Mouse (Mus musculus) erythroblast, embryonic 14.5 days (primary cell): ENCODE results near the gene Ino80. TPM values are rescaled to one million over a fixed set of nuclear protein-coding genes. Genes with fewer than 3 reads are reported as not detected.

ENCODE experiments used
- H3K27me3 ChIP-seq: 2 replicates; pipeline ENCODE4 v1.6.1; 2012; ENCODE audit warnings: inconsistent platforms; ENCODE audit not compliant: control insufficient read depth
- H3K36me3 ChIP-seq: 2 replicates; pipeline ENCODE4 v1.6.1; 2012; ENCODE audit warnings: mild to moderate bottlenecking, inconsistent platforms; ENCODE audit not compliant: control insufficient read depth
- H3K4me1 ChIP-seq: 2 replicates; pipeline ENCODE4 v1.6.1; 2012; ENCODE audit warnings: inconsistent platforms; ENCODE audit not compliant: control insufficient read depth
- H3K4me3 ChIP-seq: replicated peaks from 2 replicates; pipeline ENCODE3; 2012; ENCODE audit warnings: moderate library complexity, mild to moderate bottlenecking, inconsistent platforms
- H3K9me3 ChIP-seq: 2 replicates; pipeline ENCODE4 v1.6.1; 2012; ENCODE audit warnings: low read length, inconsistent platforms, mixed read lengths; ENCODE audit not compliant: control insufficient read depth
- GATA1 ChIP-seq: IDR thresholded peaks from 2 replicates; pipeline ENCODE4 v1.6.1; 2012; ENCODE audit warnings: low read length, inconsistent platforms, mixed read lengths
- TAL1 ChIP-seq: IDR thresholded peaks from 3 replicates; pipeline ENCODE4 v1.6.1; 2012; ENCODE audit warnings: low read length, inconsistent platforms, mixed read lengths
- polyA plus RNA-seq: library from polyadenylated mRNA; stranded (reverse); fragments of >175 nt; gene quantifications from 2 replicates; pipeline ENCODE4 v1.2.3, GENCODE M21; 2012

The Ino80 gene
- polyA plus RNA-seq, 1 experiment = 0.22 TPM

DNA sequence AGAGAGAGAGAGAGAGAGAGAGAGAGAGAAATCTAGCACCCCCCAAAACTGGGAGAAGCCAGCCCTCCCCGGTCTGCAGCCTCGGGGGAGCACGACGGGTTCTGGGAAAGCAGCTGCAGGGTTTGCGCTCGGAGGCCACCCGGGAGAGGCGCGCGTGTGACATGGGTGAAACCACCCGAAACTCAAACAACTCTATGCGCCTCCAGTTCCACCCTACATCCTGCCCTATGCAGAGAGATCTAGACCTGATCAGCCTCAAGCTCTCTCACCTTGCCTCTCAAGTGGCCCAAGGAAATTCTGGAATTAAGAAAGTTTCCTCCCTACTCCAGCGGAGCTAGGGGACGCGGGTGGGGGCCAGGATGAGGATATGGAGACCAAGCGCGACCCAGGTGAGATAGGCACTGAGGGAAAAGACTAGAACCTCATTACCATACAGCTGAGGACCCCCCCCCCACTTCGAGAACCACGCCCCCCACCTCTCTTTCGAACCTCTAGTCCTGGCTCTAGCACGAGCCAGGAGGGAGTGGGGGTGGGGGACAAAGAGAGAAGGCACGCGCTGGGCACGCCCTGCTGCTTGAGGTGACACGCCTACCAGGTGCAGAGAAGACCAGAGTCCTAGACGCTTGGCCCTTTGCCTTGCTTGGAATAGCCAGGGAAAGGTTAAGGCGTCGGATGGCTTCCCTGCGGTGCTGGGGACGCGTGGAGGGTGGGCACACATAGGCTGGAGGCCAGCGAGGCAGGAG is 152.7 kb downstream of the Ino80 start:
- no peak overlapping the region for H3K4me3 ChIP-seq
- H3K36me3 ChIP-seq = no peaks in the 10 kb centered on the region
- H3K4me1 ChIP-seq = peaks cover 52% of the 10 kb centered on the region
- TF ChIP-seq GATA1 (no peak), TAL1 (no peak)
- peaks cover 93% of the 10 kb centered on the region for H3K27me3 ChIP-seq
- H3K9me3 ChIP-seq = peaks cover 9% of the 10 kb centered on the region; the same call in 1 of the 2 replicates

GRCm38 (mm10) chr2:119323866-119324575 is 153.5 kb downstream of the Ino80 start:
- TF ChIP-seq GATA1 (no peak), TAL1 (no peak)
- Histone ChIP-seq H3K4me1 (peaks cover 55% of the 10 kb centered on the region), H3K27me3 (peaks cover 87% of the 10 kb centered on the region), H3K36me3 (no peaks in the 10 kb centered on the region), H3K9me3 (peaks cover 9% of the 10 kb centered on the region; the same call in 1 of the 2 replicates), H3K4me3 (no peak overlapping the region)

Other genes starting within 250 kb of the Ino80 start
- gene Ppp1r14d, start 247.8 kb downstream of the Ino80 start, polyA plus RNA-seq = not detected in 2 replicates
- 0.02 TPM in 1 of 2 replicates, not detected in the other for gene Spint1, start 240.3 kb downstream of the Ino80 start, polyA plus RNA-seq
- not detected in 2 replicates for gene Rhov, start 206.4 kb downstream of the Ino80 start, polyA plus RNA-seq
- 0.60 and 0.73 TPM in 2 replicates for gene Vps18, start 188.9 kb downstream of the Ino80 start, polyA plus RNA-seq
- gene Dll4, start 151.9 kb downstream of the Ino80 start, polyA plus RNA-seq = 0.04 and 0.05 TPM in 2 replicates
- gene Chac1, start 126.5 kb downstream of the Ino80 start, polyA plus RNA-seq = 3.1 and 7.6 TPM in 2 replicates
- not detected in 2 replicates for gene Exd1, start 69.9 kb upstream of the Ino80 start, polyA plus RNA-seq
- gene Chp1, start 70.0 kb upstream of the Ino80 start, polyA plus RNA-seq = 2.0 and 2.3 TPM in 2 replicates
- 1.8 and 1.9 TPM in 2 replicates for gene Nusap1, start 140.6 kb upstream of the Ino80 start, polyA plus RNA-seq
- gene Oip5, start 140.8 kb upstream of the Ino80 start, polyA plus RNA-seq = 3.6 and 6.2 TPM in 2 replicates
- 0.16 and 0.62 TPM in 2 replicates for gene Ndufaf1, start 185.1 kb upstream of the Ino80 start, polyA plus RNA-seq
- gene Rtf1, start 197.4 kb upstream of the Ino80 start, polyA plus RNA-seq = 5.3 and 5.8 TPM in 2 replicates